In genomic region chr11:103340130-103340529, GRCm38 (mm10) we compare ENCODE assay signal across 9 mouse cellular contexts. TPM values are rescaled to one million over a fixed set of nuclear protein-coding genes. Genes with fewer than 3 reads are reported as not detected.
DNase-seq lines count a peak whose midpoint lies in the region; ATAC-seq and TF ChIP-seq lines count a peak whose summit lies in the region.
"Had no signal": no experiment of that assay in that cellular context is flagged by ENCODE, and none has a peak within 500 bp of the region (broad histone marks: within the 10 kb centered on the region; RNA-seq: fewer than 3 reads in every experiment).

No protein-coding gene starts in this region.

- peak overlapping the region; percentile 68 for H3K4me3 ChIP-seq in E14TG2a.4 (replicated peaks; ENCODE audit: low read length)
- H3K4me3 ChIP-seq in hindbrain, embryonic 13.5 days, result peak overlapping the region; percentile 26
- H3K4me3 ChIP-seq in liver, postnatal 0 days (ENCODE audit: low read depth, low read length), result no peak overlapping the region

- H3K27ac ChIP-seq in hindbrain, embryonic 13.5 days, result no peak overlapping the region; the same call in 1 of the 2 replicates
- H3K27ac ChIP-seq in liver, postnatal 0 days (ENCODE audit: low read depth), result no peak overlapping the region

- no peak for TF ChIP-seq CTCF in E14TG2a.4 (conservative IDR thresholded peaks at IDR 0.05; ENCODE audit: low read length)
- TF ChIP-seq CTCF in liver, postnatal 0 days (IDR thresholded peaks at IDR 0.05; ENCODE audit: low read depth), result no peak

- peaks cover 34% of the 10 kb centered on the region for H3K27me3 ChIP-seq in E14TG2a.4 (ENCODE audit: insufficient read depth, low read length)
- peaks cover 22% of the 10 kb centered on the region; the same call in 1 of the 2 replicates for H3K27me3 ChIP-seq in hindbrain, embryonic 13.5 days
- no peaks in the 10 kb centered on the region for H3K27me3 ChIP-seq in liver, postnatal 0 days (ENCODE audit: insufficient read depth, low read length)

- H3K4me1 ChIP-seq in E14TG2a.4 (replicated peaks; ENCODE audit: low read depth, low read length), result peaks cover 66% of the 10 kb centered on the region
- H3K4me1 ChIP-seq in hindbrain, embryonic 13.5 days (replicated peaks), result peaks cover 7% of the 10 kb centered on the region; the same call in 1 of the 2 replicates
- H3K4me1 ChIP-seq in liver, postnatal 0 days (ENCODE audit: insufficient read depth), result peaks cover 11% of the 10 kb centered on the region

- no peak for TF ChIP-seq EP300 in liver, postnatal 0 days (IDR thresholded peaks at IDR 0.05; ENCODE audit: low read depth)

- ATAC-seq in hindbrain, embryonic 13.5 days (ENCODE audit: low FRiP score), result no peak
- ATAC-seq in liver, postnatal 0 days, result 0 out of 2 replicates have a peak, but pooled peaks have one; percentile 6
- ATAC-seq in megakaryocyte progenitor cell, adult 5-6 weeks (replicated peaks; ENCODE audit: poor library complexity), result no peak

- H3K9ac ChIP-seq in hindbrain, embryonic 13.5 days, result 0 out of 2 replicates have a peak overlapping the region, but pooled peaks have one; percentile 19
- no peak overlapping the region for H3K9ac ChIP-seq in liver, postnatal 0 days (replicated peaks)

- peak; percentile 85 for DNase-seq in heart, adult 11 months
- DNase-seq in heart, postnatal 25 days (ENCODE audit: low spot score), result no peak
- DNase-seq in liver, postnatal 0 days, result no peak
- DNase-seq in frontal cortex, adult 2 months (ENCODE audit: extremely low spot score in 1 of 2, low spot score in 1 of 2), result no peak
- DNase-seq in layer of hippocampus, postnatal 36 days, result no peak
- DNase-seq: cerebellum, adult 2 months had no signal

- H3K36me3 ChIP-seq in E14TG2a.4 (ENCODE audit: insufficient read depth, low read length), result no peaks in the 10 kb centered on the region
- H3K36me3 ChIP-seq in hindbrain, embryonic 13.5 days, result no peaks in the 10 kb centered on the region
- H3K36me3 ChIP-seq in liver, postnatal 0 days (replicated peaks; ENCODE audit: insufficient read depth, low read length), result peaks cover 6% of the 10 kb centered on the region; the same call in 1 of the 2 replicates

- intact Hi-C loops in heart, postnatal 25 days (cut with DNase I), result no loop called here

- peak overlapping the region; percentile 43 for H3K4me2 ChIP-seq in hindbrain, embryonic 13.5 days
- peak overlapping the region; percentile 49 for H3K4me2 ChIP-seq in liver, postnatal 0 days (ENCODE audit: low read depth, low read length)

- WGBS in hindbrain, embryonic 13.5 days, result 64% methylated on average over 19 of the region's 19 CpGs
- WGBS in liver, postnatal 0 days (ENCODE audit: insufficient replicate concordance), result 67% methylated on average over 19 of the region's 19 CpGs

- no peaks in the 10 kb centered on the region for H3K9me3 ChIP-seq in E14TG2a.4 (ENCODE audit: low read length)
- no peaks in the 10 kb centered on the region for H3K9me3 ChIP-seq in hindbrain, embryonic 13.5 days
- no peaks in the 10 kb centered on the region for H3K9me3 ChIP-seq in liver, postnatal 0 days (ENCODE audit: low read length)

RNA-seq across cellular contexts. Expression of gene Arhgap27, which starts 23.4 kb away (rescaled TPM):
- 10 to 100 TPM; 13.9 to 17.8 TPM for total RNA-seq in heart, postnatal 25 days (2021)
- 3.2 and 3.4 TPM in 2 replicates for polyA plus RNA-seq in hindbrain, embryonic 13.5 days (2015; fragmentation: Nextera tagmentation; extraction: Ambion mirVana)
- polyA plus RNA-seq in liver, postnatal 0 days (2015; fragmentation: Nextera tagmentation; extraction: Ambion mirVana), result 3.2 and 3.3 TPM in 2 replicates
- 16.6 and 16.8 TPM in 2 replicates for polyA plus RNA-seq in frontal cortex, adult 2 months (2012; rRNA removed)
- total RNA-seq in megakaryocyte progenitor cell, adult 5-6 weeks (2015), result 10.8 and 14.2 TPM in 2 replicates
- 11.2 and 11.5 TPM in 2 replicates for total RNA-seq in megakaryocyte progenitor cell, adult 5-6 weeks (2017)
- 1 to 10 TPM; 7.9 to 9.6 TPM for total RNA-seq in layer of hippocampus, postnatal 36 days (2021)
